Mouse (Mus musculus) bone marrow macrophage, adult 2 months (primary cell): ENCODE measurements at regions not wholly inside any gene's neighbourhood (a gene's known extent, or its start where the extent isn't known, plus 50 kb on each side); places are given as distances from the start of the nearest gene placed in this dataset.

ENCODE experiments used
- H3K27ac ChIP-seq: 2 replicates; pipeline ENCODE4 v1.5.1; 2012; ENCODE audit warnings: low read depth, low read length; ENCODE audit not compliant: insufficient read depth
- H3K4me1 ChIP-seq: 2 replicates; pipeline ENCODE4 v1.6.1; 2012; ENCODE audit warnings: low read length; ENCODE audit not compliant: control insufficient read depth, insufficient read depth
- H3K4me3 ChIP-seq: 2 replicates; pipeline ENCODE4 v1.5.1; 2012; ENCODE audit warnings: mild to moderate bottlenecking, low read length, moderate library complexity; ENCODE audit not compliant: insufficient read depth
- CTCF ChIP-seq: IDR thresholded peaks from 2 replicates; pipeline ENCODE4 v1.5.1; 2012; ENCODE audit warnings: low read depth, mild to moderate bottlenecking, low read length, moderate library complexity
- POLR2A ChIP-seq: IDR thresholded peaks from 2 replicates; pipeline ENCODE4 v1.6.1; 2012; ENCODE audit warnings: mild to moderate bottlenecking, low read depth, low read length, borderline replicate concordance

DNA sequence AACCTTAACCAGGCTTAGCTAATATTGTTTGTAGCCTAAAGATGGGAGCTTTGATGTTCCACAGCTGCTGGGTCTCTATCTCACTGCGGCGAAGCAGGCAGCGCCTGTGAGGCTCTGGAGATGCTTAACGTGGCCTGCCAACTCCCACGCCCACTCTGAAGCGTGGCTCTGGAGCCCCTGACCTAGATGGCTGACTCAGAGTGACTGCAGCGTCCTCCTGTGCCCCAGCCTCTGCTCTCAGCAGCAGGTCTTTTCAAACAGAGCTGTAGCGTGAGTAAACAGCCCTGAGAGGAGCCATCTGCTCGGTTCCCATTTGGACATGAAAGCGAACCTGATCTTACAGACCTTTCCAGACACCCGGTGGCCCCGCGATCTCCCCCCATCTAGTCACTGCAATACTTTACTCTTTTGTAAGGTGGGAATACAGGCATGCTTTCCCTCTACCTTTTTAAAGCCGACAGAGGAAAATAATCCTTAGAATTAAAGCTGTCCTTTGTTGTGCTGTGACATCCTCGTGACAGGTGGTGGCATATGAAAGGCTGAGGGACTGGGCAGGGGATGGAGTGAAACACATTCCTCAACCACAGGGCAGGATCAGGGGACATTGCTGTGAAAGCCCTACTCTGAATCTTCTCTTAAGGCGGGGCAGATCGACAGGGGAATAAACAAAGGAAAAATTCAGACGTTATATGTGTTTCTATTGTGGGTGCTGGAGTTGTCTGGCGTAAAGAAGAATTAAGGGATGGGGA lies 1723.0 kb upstream of the Gm7489 start:
- Histone ChIP-seq H3K4me3 (no peak overlapping the region), H3K4me1 (no peaks in the 10 kb centered on the region), H3K27ac (no peak overlapping the region)
- no peak for TF ChIP-seq CTCF
- no peak for TF ChIP-seq POLR2A

DNA sequence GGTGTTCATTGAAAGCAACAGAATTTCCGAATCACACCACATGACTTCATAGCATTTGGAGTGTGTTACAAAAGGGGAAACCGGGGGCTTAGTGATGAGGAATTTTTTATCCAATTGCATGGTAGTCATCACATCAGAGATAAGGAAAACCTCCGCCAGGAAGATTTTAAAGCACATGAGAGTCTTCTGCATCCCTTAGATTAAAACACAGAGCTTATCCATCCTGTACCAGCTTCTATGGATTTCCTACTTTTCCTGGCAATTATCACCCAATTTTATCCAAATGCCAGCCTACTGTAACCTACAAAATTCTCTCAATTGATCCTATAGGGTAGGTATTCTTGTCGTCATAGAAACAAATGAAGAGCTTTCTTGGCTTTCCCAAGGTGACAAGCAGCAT lies 1718.6 kb upstream of the Gm7489 start:
- H3K4me1 ChIP-seq: no peaks in the 10 kb centered on the region
- TF ChIP-seq CTCF (no peak), POLR2A (no peak)
- no peak overlapping the region for H3K4me3 ChIP-seq
- H3K27ac ChIP-seq: no peak overlapping the region

DNA sequence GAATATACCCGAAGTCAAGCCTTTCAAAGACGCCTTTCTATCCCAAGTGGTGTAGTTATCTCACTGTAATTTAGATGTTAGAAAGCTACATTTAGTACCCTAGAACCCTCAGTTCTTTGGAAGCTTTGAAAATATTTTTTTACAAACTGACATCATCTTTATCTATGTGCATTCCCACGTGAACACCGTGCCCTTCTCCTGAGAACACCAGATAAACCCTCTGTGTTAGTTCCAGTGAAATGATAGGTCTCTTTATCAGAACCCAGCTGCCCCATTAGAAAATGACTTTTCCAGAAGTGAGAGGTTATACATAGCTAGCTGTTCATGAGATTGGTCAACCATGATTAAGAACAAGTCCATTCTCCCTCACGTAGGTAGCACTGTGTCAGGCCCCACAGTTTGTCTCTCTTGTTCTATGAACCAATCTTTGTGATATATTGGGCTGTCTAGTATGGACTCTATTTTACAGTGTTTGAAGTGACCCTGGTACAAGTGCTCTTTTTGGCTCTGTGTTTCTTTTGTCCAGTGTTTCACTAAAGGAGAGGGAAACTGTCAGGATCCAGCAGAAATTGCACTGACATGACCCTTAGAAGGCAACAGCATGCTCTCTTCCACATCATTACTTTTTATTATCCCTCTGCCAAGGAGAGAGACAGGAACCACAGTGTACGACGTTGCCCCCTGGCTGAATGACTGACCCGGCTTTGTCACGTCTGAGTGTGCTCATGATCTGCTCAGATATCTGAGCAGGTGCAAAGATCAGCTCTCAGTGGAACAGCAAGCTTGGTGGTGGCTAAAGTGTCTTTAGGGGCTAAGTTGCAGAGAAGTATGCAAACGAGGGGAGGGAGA lies 1717.9 kb upstream of the Gm7489 start:
- no peak for TF ChIP-seq POLR2A
- no peak for TF ChIP-seq CTCF
- no peak overlapping the region for H3K27ac ChIP-seq
- no peaks in the 10 kb centered on the region for H3K4me1 ChIP-seq
- no peak overlapping the region for H3K4me3 ChIP-seq

DNA sequence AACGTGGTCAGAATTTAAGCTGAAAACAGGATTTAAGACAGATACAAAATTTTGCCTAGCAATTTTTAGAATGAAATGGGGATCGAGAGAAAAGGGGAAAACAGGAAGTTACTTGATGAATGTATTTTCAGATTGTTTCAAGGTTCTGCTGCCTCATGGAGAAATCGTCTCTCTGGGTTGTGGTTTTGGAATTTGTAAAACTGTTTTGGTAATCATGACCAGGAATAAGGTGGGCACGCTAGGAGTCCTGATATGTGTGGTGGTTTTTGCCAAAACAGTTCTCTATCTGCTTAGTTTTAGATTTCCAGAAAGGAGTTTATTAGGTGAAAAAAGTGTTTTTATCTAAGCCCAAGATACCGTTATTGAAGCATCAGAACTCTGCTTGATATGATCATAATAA lies 1716.9 kb upstream of the Gm7489 start:
- Histone ChIP-seq H3K4me1 (no peaks in the 10 kb centered on the region), H3K4me3 (no peak overlapping the region), H3K27ac (no peak overlapping the region)
- TF ChIP-seq CTCF (no peak), POLR2A (no peak)

DNA sequence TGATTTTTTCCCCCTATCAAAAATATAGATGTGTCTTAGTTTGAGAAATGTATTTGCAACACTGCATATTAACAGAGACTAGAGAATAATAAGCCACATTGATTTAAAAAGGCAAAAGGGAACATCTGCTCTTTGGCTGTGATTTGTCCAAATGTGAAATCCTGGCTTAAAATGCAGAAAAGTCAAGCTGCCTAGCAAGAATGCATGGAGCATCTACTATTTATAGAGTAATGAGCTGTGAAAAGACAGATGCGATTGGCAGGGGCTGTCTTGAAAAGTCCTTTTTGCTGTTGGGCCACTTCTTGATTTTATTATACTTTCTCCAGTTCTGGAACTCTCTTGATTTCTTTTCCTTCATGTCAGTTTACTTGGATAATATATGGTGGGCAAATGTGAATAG lies 1707.8 kb upstream of the Gm7489 start:
- no peak overlapping the region for H3K27ac ChIP-seq
- H3K4me3 ChIP-seq: no peak overlapping the region
- no peaks in the 10 kb centered on the region for H3K4me1 ChIP-seq
- TF ChIP-seq CTCF (no peak), POLR2A (no peak)

GRCm38 (mm10) chr15:52178668-52179067 lies 1706.0 kb upstream of the Gm7489 start:
- no peak for TF ChIP-seq CTCF
- TF ChIP-seq POLR2A: no peak
- Histone ChIP-seq H3K4me1 (no peaks in the 10 kb centered on the region), H3K4me3 (no peak overlapping the region), H3K27ac (no peak overlapping the region)

DNA sequence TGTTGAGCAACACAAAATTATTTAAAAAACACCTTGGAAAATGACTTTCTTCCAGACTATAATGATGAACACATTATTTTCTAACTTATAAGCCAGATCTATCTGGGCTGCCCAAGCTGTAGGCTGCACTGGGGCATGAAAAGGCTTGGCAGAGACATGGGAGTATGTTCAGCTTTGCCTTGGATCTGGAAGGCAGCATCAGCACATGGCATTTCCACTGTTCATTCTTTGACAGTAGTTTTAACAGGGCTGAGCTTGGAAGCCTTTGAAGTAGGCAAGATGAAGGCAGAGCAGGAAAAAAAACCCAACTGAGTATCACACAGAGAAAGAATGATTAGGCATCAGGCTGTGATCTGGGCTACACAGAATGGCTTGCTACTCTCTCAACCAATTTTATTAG lies 1705.3 kb upstream of the Gm7489 start:
- TF ChIP-seq POLR2A (no peak), CTCF (no peak)
- H3K27ac ChIP-seq: no peak overlapping the region

GRCm38 (mm10) chr15:52191176-52191575 lies 1693.5 kb upstream of the Gm7489 start:
- H3K4me3 ChIP-seq: no peak overlapping the region
- TF ChIP-seq CTCF (no peak), POLR2A (no peak)
- H3K4me1 ChIP-seq: no peaks in the 10 kb centered on the region
- H3K27ac ChIP-seq: no peak overlapping the region

More for the DNA sequence above, 1705.3 kb upstream of the Gm7489 start:
- Histone ChIP-seq H3K4me1 (no peaks in the 10 kb centered on the region), H3K4me3 (no peak overlapping the region)

- no peak overlapping the region for H3K27ac ChIP-seq
- no peaks in the 10 kb centered on the region for H3K4me1 ChIP-seq
- TF ChIP-seq POLR2A: no peak
- TF ChIP-seq CTCF: no peak
- no peak overlapping the region for H3K4me3 ChIP-seq
These were observed 1677.4 kb upstream of the Gm7489 start for GRCm38 (mm10) chr15:52207271-52207670.

GRCm38 (mm10) chr15:52232442-52232841 lies 1652.3 kb upstream of the Gm7489 start:
- no peak for TF ChIP-seq CTCF
- no peak for TF ChIP-seq POLR2A
- no peak overlapping the region for H3K4me3 ChIP-seq
- H3K27ac ChIP-seq: no peak overlapping the region
- no peaks in the 10 kb centered on the region for H3K4me1 ChIP-seq

- no peak overlapping the region for H3K27ac ChIP-seq
- no peak overlapping the region for H3K4me3 ChIP-seq
- H3K4me1 ChIP-seq: no peaks in the 10 kb centered on the region
- TF ChIP-seq POLR2A (no peak), CTCF (no peak)
These were observed 1648.5 kb upstream of the Gm7489 start for GRCm38 (mm10) chr15:52236220-52236619.
